Mouse (Mus musculus): ENCODE measurements around the gene Ptprc.

The Ptprc gene

DNA sequence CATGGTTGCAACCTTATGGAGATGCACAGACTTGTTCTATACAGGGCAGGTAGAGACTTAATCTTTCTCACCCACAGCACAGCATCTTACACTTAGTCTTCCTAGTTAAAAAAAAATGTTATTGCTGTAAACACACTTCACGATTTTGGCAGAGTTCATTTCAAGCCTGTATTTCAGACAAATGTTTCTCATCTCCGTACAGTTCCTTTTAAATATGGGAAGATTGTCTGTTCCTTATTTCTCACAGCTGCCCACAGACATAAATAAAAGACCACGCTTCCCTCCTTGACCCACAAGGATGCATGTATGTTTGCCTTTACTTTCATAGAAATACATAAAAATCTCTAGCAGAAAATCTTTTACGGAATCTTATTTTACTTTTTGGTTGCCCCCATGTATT is 22.4 kb downstream of the Ptprc start:
- DNase-seq (ENCODE audit: low spot score) = no peak

DNA sequence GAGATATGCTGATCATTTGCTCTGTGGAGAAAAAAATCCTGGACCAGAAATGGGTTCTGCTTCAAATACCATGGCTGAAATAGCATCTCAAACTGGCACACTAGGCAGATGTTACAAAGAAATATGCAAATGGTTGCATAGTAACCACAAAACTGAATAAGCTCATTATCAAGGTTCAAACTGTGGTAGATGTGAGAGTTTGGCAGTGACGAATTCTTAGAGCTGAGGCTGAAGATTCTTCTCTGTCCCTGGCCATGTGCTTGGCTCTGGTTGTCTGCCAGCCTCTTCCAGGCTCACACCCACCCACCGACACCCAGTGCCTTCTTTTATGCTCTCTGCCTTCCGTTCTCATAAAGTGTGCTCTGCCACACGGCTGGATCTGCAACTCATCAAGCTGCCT is 26.7 kb downstream of the Ptprc start:
- DNase-seq (ENCODE audit: low spot score) = no peak

DNA sequence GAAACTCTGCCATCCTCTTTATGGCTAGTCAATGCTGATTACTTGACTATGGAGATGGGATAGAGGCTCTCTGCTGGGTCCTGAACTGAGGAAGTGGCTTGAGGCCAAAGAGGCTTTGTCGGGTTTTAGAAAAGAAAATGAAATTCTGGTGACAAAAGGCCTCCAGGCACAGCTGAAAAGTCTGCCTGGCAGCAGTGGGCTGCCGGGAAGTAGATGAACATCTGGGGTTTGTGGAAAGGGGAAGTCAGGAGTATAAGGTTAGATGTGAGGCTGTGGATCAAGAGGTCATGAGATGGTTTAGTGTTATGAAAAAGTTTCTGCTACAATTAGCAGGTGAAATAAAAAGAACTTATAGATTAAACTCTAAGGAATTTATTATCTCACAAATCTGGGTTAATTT is 29.9 kb downstream of the Ptprc start:
- no peak for DNase-seq (ENCODE audit: low spot score)

DNA sequence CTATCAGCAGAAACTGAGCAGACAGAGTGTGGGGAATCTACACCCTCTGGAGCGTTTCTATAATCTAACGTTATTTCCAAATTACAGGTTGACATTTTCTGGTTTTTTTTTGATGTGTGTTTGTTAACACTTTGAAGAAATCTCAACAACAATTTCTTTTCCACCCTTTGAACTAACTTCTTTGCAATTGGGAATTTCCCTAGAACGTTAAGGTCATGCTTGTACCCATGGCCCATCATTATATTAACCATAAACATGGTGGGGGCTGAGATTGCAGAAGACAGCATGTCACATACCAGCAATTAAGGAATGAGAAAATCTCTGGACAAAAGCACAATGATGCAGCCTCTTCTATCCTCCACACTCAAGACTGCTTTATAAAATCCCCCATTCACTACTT is 30.4 kb downstream of the Ptprc start:
- no peak for DNase-seq (ENCODE audit: low spot score)

DNA sequence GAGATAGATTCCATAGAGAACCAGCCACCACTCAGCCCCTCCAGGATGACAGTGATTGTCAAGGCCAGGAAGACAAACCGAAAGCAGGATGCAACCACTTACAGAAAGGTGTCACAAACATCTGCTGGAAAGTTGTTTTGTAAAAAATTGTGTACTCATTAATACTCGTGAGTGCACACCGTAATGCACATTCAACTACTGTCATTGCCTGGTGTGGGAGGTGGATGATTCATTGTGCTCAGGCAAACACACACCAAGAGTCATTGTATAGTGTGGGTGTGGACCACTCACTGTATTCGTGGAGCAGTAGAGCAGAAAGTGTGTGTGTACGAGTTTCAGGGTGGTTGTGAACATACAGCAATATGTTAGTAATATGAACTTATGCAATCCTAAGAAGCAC is 31.1 kb downstream of the Ptprc start:
- no peak for DNase-seq (ENCODE audit: low spot score)

DNA sequence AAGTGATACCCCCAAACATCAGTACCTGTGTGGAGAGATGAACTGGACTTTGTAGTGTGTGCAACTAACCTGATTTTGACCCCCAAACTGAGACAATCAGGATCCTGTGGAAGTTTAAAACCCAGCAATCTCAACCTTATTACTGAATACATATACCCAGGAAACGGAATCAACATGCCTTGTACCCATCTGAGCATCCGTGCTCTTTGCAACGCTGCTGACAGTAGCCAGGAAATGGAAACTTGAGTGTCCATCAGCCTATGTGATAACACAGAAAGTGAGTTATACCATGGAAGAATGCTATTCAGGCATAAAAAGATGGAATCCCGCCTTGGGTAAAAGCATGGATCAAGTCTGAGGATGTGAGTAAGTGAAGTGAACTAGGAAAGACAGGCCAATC is 34.7 kb downstream of the Ptprc start:
- DNase-seq (ENCODE audit: low spot score) = no peak

DNA sequence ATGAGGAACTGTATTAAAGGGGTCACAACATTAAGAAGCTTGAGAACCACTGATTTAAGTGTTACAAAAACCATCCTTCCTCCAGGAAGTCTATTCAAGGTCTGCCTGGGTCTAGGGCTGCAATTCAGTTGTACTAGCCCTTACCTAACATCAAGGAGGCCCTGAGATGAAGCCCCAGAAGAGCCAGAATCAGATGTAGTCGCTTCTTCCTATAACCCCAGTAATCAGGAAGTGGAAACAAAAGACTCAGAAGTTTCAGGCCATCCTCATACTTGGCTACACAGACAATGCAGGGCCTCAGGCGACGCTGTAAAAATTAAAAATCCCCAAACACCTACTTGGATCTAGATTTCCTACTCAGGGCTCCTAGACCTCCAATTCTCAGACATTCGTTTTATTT is 37.8 kb downstream of the Ptprc start:
- no peak for DNase-seq (ENCODE audit: low spot score)

DNA sequence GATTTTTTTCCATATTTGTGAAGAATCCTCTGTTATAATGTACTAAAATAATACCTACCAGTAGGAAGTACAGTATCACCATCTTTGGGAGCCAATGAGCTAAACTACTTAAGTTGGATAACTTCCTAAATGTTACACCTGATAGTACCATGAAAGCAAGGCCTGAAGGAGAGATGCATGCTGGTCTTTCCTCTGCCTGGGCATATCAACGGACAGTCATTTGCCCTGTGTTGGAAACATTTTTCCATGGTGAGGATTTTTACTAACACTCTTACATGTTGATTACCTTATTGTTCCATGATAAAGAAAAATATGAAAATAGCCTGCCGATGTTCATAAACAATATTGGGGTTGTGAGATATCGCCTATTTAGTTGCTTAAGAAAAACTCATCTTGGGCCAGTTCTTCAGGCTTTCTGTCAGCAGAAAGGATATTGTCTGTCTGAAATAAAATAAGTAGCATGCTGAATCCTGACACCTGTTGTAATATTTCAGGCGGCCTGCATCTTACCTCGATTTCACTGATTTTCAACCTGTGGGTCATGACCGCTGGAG is 38.4 kb downstream of the Ptprc start:
- DNase-seq (ENCODE audit: low spot score) = no peak

DNA sequence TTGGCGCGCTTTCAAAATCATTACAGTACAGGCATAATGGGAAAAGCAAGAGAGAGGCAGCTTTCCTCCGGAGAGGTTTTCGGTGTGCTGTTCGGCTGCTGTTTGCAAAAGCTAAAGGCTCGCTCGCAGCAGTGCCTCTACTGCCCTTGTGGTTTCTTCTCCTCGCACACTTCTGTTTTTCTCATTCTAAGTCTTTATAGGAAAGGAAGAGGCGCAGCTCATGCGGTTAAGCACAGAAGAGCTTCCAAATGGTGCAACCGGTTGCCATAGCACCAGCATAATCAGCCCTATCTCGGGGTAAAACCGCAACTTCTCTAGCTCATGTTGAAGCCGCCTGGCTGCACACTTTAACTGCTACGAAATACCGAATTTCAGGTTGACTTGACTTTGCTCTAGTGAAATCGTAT is 39.1 kb downstream of the Ptprc start:
- peak; percentile 58 for DNase-seq (ENCODE audit: low spot score)

DNA sequence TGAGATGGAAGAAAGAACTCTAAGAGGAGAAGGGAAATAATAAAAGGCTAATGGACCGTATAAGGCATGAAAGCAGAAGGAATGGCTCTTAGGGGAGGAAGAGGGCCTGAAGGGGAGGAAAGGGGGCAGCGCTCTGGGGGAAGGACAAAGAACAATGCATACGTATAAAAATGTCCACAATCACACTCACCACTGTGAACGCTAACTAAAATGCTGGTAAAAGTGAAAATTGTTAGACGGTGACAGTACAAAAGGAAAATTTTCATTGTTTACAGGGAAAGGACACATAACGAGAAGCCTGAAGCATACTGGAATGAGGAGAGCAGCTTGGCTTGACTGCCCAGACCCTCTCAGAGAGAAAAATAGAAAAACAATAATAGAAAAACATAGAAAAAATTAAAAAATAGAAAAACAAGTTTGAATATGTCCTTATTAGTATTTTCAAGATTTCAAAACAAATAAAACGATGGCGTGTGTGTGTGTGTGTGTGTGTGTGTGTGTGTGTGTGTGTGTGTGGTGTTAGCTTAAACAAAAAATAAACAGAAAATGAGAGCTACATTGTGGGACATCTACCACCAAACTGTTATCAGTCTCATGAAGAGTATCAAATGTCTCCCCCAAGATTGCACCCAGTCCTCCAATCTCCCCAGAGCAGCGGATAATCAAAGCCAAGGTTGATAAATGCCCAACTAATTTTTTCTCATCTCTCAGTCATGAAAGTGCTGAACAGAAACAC is 39.7 kb downstream of the Ptprc start:
- no peak for DNase-seq (ENCODE audit: low spot score)

DNA sequence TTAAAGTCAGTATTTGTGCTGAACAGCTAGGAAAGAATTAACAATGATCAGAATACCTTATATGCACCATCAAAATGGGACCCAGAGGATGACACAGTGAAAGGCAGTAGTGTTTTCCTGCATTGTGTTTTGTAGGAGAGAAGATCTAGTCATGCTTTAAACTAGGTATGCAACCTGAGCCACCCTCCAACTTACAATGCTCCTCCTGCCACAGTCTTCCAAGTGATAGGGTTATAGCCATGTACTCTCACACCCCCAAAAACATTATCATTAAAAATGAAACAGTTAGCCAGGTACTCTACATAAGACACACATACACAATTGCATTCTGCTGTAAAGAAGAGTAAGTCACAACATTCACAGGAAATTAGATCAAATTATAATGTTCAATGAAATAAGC is 40.4 kb downstream of the Ptprc start:
- DNase-seq (ENCODE audit: low spot score) = no peak

DNA sequence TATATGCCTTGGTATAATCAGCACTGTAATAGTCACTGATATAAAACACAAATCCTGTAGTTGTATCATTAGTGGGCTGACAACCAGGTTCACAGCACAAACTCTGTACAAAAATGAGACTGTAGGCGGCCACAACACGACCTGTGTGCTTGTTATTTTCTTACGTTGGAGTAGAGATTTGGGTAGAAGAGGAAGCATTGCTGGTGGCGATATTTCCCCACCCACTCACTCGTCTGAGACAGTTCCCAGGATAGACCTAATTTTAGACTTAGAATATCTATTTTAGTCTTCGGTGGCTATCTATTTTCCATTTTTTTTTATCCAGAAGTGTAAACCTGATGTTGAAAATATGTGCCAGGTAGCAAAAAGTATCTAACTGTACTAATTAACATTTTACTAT is 41.2 kb downstream of the Ptprc start:
- DNase-seq (ENCODE audit: low spot score) = no peak

DNA sequence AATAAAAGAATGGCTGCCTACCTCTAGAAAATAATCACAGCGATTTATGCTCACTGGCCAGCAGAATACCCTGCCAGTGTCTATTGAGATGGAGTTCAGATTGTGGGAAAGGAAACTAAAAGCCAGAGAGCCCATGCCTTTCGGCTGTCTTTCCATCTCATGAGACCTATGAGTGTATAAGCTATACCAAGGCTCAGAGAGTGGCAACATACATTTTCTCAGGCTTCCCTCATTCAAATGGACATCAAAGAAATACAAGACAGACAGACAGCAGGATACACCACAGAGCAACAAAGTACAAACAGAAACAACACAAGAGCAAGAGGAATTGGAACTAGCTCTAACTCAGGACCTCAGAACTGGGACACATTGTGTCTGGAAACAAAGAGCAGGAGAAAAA is 43.8 kb downstream of the Ptprc start:
- DNase-seq (ENCODE audit: low spot score) = no peak

DNA sequence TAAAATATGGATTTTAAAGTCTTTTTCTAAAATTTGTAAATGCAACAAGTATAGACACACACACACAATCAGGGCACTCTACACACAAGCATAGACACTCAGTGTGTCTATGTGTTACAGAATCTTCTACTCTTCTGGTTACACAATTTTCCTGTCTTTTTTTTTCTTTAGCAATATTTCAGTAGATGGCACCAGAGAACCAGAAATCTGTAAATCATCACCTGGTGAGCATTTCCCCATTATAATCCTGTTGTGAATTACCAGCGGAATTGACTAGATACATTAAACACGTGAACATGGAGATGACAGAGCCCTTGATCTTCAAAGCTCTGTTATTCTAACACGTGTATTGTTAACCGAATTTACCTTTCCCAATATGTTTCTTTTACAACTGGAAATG is 45.4 kb downstream of the Ptprc start:
- DNase-seq (ENCODE audit: low spot score) = no peak

DNA sequence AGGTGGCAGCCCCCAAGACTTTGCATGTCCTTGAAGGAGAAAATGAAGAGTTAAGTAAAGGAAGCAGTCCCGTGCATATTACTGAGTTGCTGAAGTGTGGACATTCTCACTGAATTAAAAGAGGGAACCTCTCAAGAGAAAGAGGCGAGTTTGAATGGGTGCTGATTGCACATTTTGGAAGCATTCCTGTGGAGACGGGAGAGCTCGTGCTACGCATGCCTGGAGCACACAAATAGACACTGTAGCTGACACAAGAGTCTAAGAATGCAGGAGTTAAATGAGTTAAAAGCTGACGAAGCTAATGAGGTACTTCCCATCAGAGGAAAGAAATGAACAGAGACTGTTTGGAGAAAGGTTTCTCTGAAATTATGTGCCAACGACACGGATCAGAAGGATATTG is 48.7 kb downstream of the Ptprc start:
- DNase-seq (ENCODE audit: low spot score) = no peak

DNA sequence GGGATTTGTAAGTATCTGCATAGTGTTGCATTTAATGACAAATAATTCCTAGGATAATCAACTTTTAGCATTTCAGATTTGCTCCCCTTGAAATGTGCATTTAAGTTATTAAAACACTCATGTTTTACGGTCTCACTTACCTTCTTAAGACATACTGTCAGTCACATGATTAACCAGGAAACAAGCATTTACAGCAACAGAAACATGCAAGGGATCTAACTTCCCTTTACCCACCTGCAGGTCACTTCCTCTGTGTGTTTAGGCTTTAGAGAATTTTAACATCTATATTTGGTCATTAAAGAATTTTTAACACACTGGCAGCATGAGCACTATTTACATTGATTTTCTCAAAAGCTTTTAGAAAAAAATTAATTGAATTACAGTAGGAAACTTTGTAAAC is 50.2 kb downstream of the Ptprc start:
- DNase-seq (ENCODE audit: low spot score) = no peak

DNA sequence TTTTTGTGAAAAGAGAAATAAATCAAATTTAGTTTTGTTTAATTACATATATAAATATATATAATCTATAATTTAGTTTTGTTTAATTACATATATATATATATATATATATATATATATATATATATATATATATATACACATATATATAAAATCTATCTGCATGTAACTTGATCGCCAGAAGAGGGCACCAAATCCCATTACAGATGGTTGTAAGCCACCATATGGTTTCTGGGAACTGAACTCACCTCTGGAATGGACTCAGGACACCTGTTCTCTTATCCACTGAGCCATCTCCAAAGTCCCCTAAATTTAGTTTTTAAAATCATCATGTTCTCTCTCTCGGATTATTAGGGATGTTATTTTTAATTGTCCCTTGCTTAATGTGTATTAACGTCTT is 51.6 kb downstream of the Ptprc start:
- DNase-seq (ENCODE audit: low spot score) = no peak

DNA sequence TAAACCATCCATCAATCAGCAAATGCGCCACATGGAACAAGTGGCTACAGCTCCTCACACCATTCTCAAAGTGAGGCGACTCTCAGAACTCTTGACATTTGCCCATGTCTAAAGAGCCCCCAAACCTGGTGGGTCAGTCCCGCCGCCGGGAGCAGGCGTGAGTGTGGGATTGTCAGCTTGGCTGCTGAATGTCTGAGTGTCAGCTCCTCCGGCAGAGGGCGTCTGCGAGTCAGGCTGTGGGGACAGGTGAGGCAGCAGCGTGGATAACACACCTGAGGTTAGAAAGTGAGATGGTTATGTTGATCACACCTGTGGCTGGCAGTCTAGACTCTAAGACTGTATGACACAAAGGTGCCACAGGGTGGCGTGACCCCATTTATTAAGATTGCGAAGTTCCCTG is 55.6 kb downstream of the Ptprc start:
- DNase-seq (ENCODE audit: low spot score) = no peak

DNA sequence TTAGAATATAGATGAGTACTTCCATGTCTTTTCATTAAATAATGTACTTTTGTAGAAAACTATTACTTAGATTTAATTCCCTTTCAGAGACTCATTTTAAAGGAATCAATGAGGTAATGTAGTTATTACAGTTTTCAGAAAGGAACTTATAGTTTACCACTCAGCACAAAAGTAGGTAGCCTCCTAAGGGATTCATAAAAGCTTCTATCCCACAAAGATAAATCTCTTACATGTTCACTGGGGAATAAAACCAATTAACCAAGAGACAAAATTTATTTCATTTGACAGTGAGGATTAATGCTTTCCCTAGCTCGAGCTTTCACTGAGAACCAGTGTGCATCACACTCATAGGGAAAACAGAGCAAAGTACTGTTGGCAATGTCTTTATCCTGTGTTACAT is 82.3 kb downstream of the Ptprc start:
- no peak for DNase-seq (ENCODE audit: low spot score)

DNA sequence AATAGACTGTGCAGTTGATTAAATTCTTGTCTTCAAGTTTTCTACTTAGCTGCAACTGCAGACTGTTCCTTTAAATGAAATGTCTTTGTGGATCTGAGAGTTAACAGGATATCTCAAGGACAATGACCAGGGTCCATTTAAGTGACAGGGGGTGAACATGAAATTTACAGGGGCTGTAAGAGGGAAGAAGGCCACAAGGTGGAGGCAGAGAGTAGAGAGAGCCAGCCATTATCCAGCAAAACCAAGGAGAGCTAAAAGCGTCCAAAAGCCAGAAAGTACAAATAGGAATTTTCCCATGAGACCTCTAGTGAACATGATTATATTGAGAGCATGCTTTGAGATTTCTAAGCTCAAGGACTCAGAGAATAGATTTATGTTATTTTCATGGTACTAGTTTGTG is 89.7 kb downstream of the Ptprc start:
- no peak for DNase-seq (ENCODE audit: low spot score)

DNA sequence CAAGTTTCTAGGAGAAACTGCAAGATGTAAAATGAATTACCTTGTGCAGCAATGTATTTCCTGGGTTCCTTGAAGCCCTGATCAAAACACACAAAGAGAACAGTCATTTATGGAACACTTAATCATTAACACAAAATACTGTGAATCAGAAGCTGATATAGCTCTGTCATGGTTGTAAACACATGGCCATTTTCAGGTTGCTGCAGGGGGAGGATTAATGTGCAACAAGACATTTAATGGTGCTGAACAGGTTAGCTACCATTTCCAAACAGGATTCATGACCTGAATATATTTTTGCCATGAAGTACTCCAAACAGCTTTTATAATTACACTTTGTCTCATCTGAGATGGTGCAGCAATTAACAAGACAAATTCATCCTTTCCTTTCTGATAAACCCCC is 91.8 kb downstream of the Ptprc start:
- DNase-seq (ENCODE audit: low spot score) = no peak

DNA sequence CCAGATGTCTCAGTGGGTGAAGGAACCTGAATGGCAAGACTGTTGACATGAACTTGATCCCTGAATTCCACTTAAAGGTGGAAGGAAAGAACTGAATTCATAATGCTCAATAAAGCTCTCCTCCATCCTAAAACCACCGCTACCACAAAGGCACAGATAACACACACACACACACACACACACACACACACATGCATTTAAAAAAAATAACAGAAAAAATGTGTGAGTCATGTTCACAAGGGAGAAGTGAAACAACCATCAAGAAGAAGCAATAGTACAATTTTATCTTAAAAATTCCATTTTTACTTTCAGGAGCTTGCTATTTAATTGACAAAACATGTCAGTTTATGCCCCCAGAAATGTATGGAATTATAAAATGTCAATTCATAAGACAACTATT is 95.2 kb downstream of the Ptprc start:
- no peak for DNase-seq (ENCODE audit: low spot score)

DNA sequence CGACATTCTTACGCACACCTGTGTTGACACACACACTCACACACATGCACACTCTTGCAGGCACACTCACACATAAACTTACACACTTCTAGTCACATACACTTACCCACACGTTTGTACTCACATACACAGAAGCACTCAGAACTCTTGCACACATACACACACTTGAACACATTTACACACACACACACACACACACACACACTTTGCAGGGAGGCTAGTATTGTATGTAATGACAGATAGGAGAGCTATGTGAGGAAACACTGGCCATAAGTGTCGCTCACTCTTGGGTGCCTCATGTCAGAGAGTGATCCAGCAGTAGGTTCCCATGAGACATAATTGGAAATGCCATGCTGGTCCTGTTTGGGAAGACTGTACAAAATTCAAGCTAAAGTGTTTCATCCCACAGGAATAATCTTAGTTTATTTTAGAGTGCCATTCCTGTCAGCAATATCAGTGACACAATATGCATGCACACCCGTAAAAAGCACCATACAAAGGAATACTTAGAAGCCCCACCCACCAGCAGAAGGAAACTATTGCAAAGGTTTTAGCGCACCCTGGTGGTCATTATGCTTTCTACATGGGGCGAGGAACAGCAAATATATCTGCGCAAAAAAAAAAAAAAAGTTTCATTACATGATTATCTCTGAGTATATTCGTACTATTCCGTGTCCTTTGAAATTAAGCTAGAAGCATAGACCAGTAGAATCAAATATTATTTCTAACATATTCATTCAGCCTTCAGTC is 131.1 kb downstream of the Ptprc start:
- DNase-seq (ENCODE audit: low spot score) = peak; percentile 37

DNA sequence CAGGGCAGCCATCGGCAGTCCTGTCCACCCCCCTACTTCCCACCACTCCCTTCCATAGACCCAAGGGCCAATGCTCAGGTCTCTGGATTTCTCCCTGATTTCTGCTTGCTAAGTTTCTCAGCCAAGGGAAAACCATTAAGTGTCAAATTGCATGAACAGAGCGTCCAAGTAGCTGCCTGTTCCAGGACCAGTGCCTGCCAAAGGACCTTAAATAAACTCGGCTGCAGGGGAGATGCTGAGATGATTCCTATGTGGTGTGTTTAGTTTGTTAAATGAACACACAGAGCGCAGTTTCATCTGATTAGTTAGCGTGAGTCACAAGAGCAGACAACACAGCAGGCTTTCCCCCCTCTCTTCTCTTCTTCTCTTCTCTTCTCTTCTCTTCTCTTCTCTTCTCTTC is 135.0 kb downstream of the Ptprc start:
- no peak for DNase-seq (ENCODE audit: low spot score)

Measured in spleen, adult 12 weeks (tissue).